Mouse (Mus musculus) brain, embryonic 14.5 days (tissue): ENCODE results near the gene Dnmt1.

Experiments used
- CTCF ChIP-seq: fragments of 200-500 bp; IDR thresholded peaks from 2 replicates; pipeline ENCODE4 v1.5.1; 2012; ENCODE audit warnings: inconsistent platforms, mild to moderate bottlenecking, moderate library complexity, borderline replicate concordance; ENCODE audit not compliant: insufficient read depth, insufficient read length; ENCODE audit errors: extremely low read depth
- POLR2A ChIP-seq: fragments of 200-500 bp; IDR thresholded peaks from 2 replicates; pipeline ENCODE4 v1.6.1; 2012; ENCODE audit warnings: mild to moderate bottlenecking, inconsistent platforms, borderline replicate concordance; ENCODE audit not compliant: poor library complexity, insufficient read depth, insufficient read length, severe bottlenecking; ENCODE audit errors: extremely low read depth

DNA sequence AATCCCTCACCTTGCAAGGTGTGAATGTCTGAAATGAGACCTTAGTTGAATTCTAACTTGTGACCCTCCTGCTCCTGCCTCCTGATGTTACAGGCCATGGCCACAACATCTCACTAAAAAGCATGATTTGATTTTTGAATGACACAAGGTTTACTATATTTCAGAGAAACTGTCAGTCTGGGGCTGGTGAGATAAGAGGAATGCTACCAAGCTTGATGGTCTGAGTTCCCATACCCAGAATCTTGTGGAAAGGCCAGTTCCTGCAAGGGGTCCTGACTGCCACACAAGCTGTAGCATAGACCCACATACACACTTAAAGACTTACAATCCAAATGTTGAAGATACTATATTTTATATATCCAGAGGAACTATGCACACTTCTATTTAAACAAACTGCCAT lies 9.3 kb downstream of the Dnmt1 start:
- TF ChIP-seq POLR2A, result no peak
- no peak for TF ChIP-seq CTCF
